Mouse (Mus musculus): ENCODE results near the gene Atxn7l3. TPM values are rescaled to one million over a fixed set of nuclear protein-coding genes. Genes with fewer than 3 reads are reported as not detected.
A peak's percentile ranks its signal among the peaks of the same experiment; 100 is the strongest.

Gene Atxn7l3
- polyA plus RNA-seq, 1 experiment from 2014 or later = 30.6 TPM

DNA sequence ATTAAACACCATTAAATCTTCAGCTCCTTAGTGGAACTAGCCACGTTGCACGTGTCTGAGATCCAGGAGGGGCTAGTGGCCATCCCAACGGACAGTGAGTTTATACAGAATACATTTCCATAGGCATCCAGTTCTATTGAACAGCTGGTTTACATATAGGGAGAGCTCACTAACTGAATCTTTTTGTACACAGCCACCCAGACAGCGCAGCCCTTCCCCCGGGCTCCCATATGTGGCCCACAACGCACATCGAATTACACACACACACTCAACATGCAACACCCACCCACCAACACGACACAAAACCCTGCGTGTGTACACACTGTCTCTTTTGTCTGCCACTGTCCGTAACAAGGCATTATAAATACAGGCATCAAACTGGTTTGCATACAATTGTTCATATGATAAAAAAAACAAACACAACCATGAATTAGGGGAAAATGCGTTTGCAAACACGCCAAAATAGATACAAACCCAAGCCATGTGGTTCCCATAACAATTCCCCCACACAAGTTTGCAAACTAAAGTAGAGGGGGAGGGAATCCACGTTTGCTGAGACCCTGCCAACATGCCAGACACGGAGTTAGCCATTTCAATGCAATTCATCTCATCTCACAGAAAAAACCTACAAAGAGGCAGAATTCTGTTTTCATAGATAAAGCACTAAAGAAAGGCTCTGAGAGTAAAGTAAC is 50.7 kb downstream of the Atxn7l3 start:
- H3K9me3 ChIP-seq = no peaks in the 10 kb centered on the region
- 40% methylated on average over 14 of the region's 14 CpGs for WGBS
- ATAC-seq (ENCODE audit: low read depth) = peak; percentile 37; the same call in 1 of the 2 replicates

DNA sequence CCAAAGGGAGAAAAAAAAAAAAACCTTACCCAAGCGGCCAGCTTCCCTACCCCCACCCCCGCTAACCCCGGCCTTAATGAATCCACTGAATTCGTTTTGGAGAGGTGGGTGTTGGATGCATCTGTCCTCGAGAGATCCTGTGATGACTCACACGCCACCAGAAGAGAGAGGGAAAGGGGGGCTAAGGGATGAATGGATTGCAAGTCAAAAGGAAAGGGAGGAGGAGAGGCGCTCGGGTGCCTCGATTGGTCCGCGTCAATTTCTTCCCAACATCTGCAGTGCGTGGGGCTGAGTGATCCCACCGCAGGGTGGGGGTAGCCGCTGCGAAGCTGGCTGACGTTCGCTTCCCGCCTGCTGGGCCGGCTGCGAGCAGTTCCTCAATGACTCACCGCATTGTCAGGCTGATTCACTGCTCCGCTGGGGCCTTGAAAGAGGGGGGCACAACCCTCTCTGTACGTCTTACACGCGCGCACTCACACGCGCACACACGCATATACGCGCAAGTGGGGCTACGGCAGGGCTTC is 51.4 kb downstream of the Atxn7l3 start:
- Histone ChIP-seq H3K27me3 (no peaks in the 10 kb centered on the region), H3K36me3 (no peaks in the 10 kb centered on the region), H3K9ac (peak overlapping the region; percentile 60), H3K4me3 (peak overlapping the region; percentile 35), H3K27ac (replicated peaks) (peak overlapping the region; percentile 85), H3K4me1 (replicated peaks) (peaks cover 41% of the 10 kb centered on the region), H3K9me3 (no peaks in the 10 kb centered on the region), H3K4me2 (peak overlapping the region; percentile 69)
- peak; percentile 84 for ATAC-seq (ENCODE audit: low read depth)
- WGBS = 1% methylated on average over 32 of the region's 32 CpGs

More for the DNA sequence above, 50.7 kb downstream of the Atxn7l3 start:
- Histone ChIP-seq H3K27ac (replicated peaks) (peak overlapping the region; percentile 85), H3K4me3 (peak overlapping the region; percentile 35), H3K27me3 (no peaks in the 10 kb centered on the region), H3K36me3 (no peaks in the 10 kb centered on the region), H3K4me1 (replicated peaks) (peaks cover 41% of the 10 kb centered on the region), H3K4me2 (peak overlapping the region; percentile 69), H3K9ac (peak overlapping the region; percentile 60)

DNA sequence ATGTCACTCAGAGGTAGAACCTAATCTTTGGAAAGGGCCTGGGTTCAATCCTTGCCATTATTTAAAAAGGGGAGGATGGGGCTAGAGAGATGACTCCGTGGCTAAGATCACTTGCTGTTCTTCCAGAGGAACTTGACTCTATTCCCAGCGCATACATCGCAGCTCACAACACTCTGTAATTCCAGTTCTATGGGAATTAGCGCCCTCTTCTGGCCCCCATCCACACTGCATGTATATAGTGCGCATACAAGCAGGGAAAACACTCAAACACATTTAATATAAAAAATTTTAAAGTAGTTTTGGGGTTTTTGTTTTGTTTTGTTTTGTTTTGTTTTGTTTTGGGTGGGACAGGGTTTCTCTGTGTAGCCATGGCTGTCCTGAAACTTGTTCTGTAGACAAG is 54.6 kb downstream of the Atxn7l3 start:
- H3K9me3 ChIP-seq = no peaks in the 10 kb centered on the region
- 48% methylated on average over 5 of the region's 5 CpGs for WGBS
- H3K4me1 ChIP-seq (replicated peaks) = peaks cover 24% of the 10 kb centered on the region
- H3K36me3 ChIP-seq = no peaks in the 10 kb centered on the region
- no peak for ATAC-seq (ENCODE audit: low read depth)
- no peaks in the 10 kb centered on the region for H3K27me3 ChIP-seq
- H3K9ac ChIP-seq = no peak overlapping the region
- H3K27ac ChIP-seq (replicated peaks) = no peak overlapping the region
- no peak overlapping the region for H3K4me2 ChIP-seq
- no peak overlapping the region for H3K4me3 ChIP-seq

DNA sequence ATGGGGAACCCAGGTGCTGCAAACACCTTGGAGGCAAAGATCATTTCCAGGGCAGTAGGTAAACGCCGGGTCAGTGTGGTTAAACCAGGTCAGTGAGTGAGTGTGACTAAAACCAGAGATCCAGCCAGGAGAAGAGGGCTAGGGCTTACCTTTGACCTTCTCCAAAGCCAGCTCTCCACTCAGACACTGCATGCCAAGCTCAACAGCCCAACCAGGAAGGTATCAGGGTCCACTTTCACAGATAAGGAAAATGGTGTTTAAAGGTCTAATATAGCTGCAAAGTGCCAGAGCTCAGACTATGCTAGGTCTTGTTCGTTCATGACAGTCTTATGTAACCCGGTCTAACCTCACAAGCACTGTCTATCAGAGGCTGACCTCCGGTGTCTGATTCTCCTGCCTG is 55.2 kb downstream of the Atxn7l3 start:
- 85% methylated on average over 5 of the region's 5 CpGs for WGBS
- H3K4me2 ChIP-seq = no peak overlapping the region
- H3K27ac ChIP-seq (replicated peaks) = no peak overlapping the region
- H3K9me3 ChIP-seq = no peaks in the 10 kb centered on the region
- ATAC-seq (ENCODE audit: low read depth) = no peak
- no peak overlapping the region for H3K9ac ChIP-seq
- H3K4me1 ChIP-seq (replicated peaks) = peaks cover 21% of the 10 kb centered on the region
- no peaks in the 10 kb centered on the region for H3K27me3 ChIP-seq
- H3K4me3 ChIP-seq = no peak overlapping the region
- H3K36me3 ChIP-seq = no peaks in the 10 kb centered on the region

DNA sequence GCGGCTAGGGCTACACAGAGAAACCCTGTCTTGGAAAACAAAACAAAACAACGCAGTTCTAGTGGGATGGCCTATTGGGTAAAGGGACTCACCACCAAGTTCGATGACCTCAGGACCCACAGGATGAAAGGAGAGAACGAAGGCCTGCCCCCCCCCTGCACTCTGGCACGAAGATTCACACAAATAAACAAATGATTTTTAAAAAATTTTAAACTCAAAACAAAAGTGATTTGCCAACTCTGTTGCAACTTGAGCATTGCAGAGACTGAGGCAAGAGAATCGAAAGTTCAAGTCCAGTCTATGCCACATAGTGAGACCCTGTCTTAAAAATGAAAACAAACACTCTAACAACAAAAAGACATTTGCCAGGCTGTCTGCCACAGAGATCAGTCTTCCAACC is 55.8 kb downstream of the Atxn7l3 start:
- Histone ChIP-seq H3K4me1 (replicated peaks) (peaks cover 15% of the 10 kb centered on the region), H3K4me2 (no peak overlapping the region), H3K9ac (no peak overlapping the region), H3K9me3 (no peaks in the 10 kb centered on the region), H3K27ac (replicated peaks) (no peak overlapping the region), H3K4me3 (no peak overlapping the region), H3K36me3 (no peaks in the 10 kb centered on the region), H3K27me3 (no peaks in the 10 kb centered on the region)
- WGBS = 88% methylated on average over 6 of the region's 6 CpGs
- no peak for ATAC-seq (ENCODE audit: low read depth)

Other genes starting within 250 kb of the Atxn7l3 start
- gene Mpp2, start 208.1 kb downstream of the Atxn7l3 start, polyA plus RNA-seq (2015; fragmentation: Nextera tagmentation; extraction: Ambion mirVana) = 25.8 and 26.5 TPM in 2 replicates
- not detected in 2 replicates for gene Ppy, start 195.3 kb downstream of the Atxn7l3 start, polyA plus RNA-seq (2015; fragmentation: Nextera tagmentation; extraction: Ambion mirVana)
- not detected in 2 replicates for gene Pyy, start 188.8 kb downstream of the Atxn7l3 start, polyA plus RNA-seq (2015; fragmentation: Nextera tagmentation; extraction: Ambion mirVana)
- not detected in 2 replicates for gene Nags, start 151.1 kb downstream of the Atxn7l3 start, polyA plus RNA-seq (2015; fragmentation: Nextera tagmentation; extraction: Ambion mirVana)
- 32.4 and 40.4 TPM in 2 replicates for gene Tmem101, start 140.2 kb downstream of the Atxn7l3 start, polyA plus RNA-seq (2015; fragmentation: Nextera tagmentation; extraction: Ambion mirVana)
- 112 and 116 TPM in 2 replicates for gene Lsm12, start 111.3 kb downstream of the Atxn7l3 start, polyA plus RNA-seq (2015; fragmentation: Nextera tagmentation; extraction: Ambion mirVana)
- 29.1 and 31.6 TPM in 2 replicates for gene G6pc3, start 107.0 kb downstream of the Atxn7l3 start, polyA plus RNA-seq (2015; fragmentation: Nextera tagmentation; extraction: Ambion mirVana)
- 84.4 and 88.7 TPM in 2 replicates for gene Hdac5, start 66.5 kb downstream of the Atxn7l3 start, polyA plus RNA-seq (2015; fragmentation: Nextera tagmentation; extraction: Ambion mirVana)
- 1.9 and 3.7 TPM in 2 replicates for gene BC030867, start 47.7 kb downstream of the Atxn7l3 start, polyA plus RNA-seq (2015; fragmentation: Nextera tagmentation; extraction: Ambion mirVana)
- gene Asb16, start 27.9 kb downstream of the Atxn7l3 start, polyA plus RNA-seq (2015; fragmentation: Nextera tagmentation; extraction: Ambion mirVana) = not detected in 2 replicates
- 79.6 and 81.4 TPM in 2 replicates for gene Tmub2, start 11.7 kb downstream of the Atxn7l3 start, polyA plus RNA-seq (2015; fragmentation: Nextera tagmentation; extraction: Ambion mirVana)
- 78.2 and 83.9 TPM in 2 replicates for gene Ubtf, start 23.1 kb upstream of the Atxn7l3 start, polyA plus RNA-seq (2015; fragmentation: Nextera tagmentation; extraction: Ambion mirVana)
- gene Slc4a1, start 69.6 kb upstream of the Atxn7l3 start, polyA plus RNA-seq (2015; fragmentation: Nextera tagmentation; extraction: Ambion mirVana) = 4.2 and 4.9 TPM in 2 replicates
- 156 and 161 TPM in 2 replicates for gene Rundc3a, start 96.8 kb upstream of the Atxn7l3 start, polyA plus RNA-seq (2015; fragmentation: Nextera tagmentation; extraction: Ambion mirVana)
- gene Slc25a39, start 111.3 kb upstream of the Atxn7l3 start, polyA plus RNA-seq (2015; fragmentation: Nextera tagmentation; extraction: Ambion mirVana) = 154 TPM in 2 replicates
- 83.3 and 88.6 TPM in 2 replicates for gene Grn, start 133.7 kb upstream of the Atxn7l3 start, polyA plus RNA-seq (2015; fragmentation: Nextera tagmentation; extraction: Ambion mirVana)
- 20.3 and 21.6 TPM in 2 replicates for gene Fam171a2, start 151.1 kb upstream of the Atxn7l3 start, polyA plus RNA-seq (2015; fragmentation: Nextera tagmentation; extraction: Ambion mirVana)
- gene Itga2b, start 173.5 kb upstream of the Atxn7l3 start, polyA plus RNA-seq (2015; fragmentation: Nextera tagmentation; extraction: Ambion mirVana) = 5.7 and 6.2 TPM in 2 replicates

Measured in neural tube, embryonic 13.5 days (tissue).